Comparison of ENCODE assay signal across 8 mouse cellular contexts in genomic region chr7:99510087-99510501, GRCm38 (mm10). TPM values are rescaled to one million over a fixed set of nuclear protein-coding genes. Genes with fewer than 3 reads are reported as not detected.
DNase-seq lines count a peak whose midpoint lies in the region; ATAC-seq and TF ChIP-seq lines count a peak whose summit lies in the region.

No protein-coding gene starts in this region.

- no peak overlapping the region for H3K9ac ChIP-seq in kidney, embryonic 14.5 days (ENCODE audit: low read depth, low read length)
- H3K9ac ChIP-seq in forebrain, postnatal 0 days, result peak overlapping the region; percentile 19; the same call in 1 of the 2 replicates
- peak overlapping the region; percentile 44 for H3K9ac ChIP-seq in midbrain, embryonic 13.5 days (replicated peaks)

- ATAC-seq in kidney, embryonic 14.5 days (ENCODE audit: low FRiP score, low TSS enrichment), result no peak
- ATAC-seq in forebrain, postnatal 0 days, result peak; percentile 98
- ATAC-seq in midbrain, embryonic 13.5 days, result peak; percentile 89
- no peak for ATAC-seq in granulocyte monocyte progenitor cell, adult 5-6 weeks (replicated peaks; ENCODE audit: poor library complexity, severe bottlenecking)

- no peak overlapping the region for H3K4me2 ChIP-seq in kidney, embryonic 14.5 days (replicated peaks; ENCODE audit: low read depth, low read length)
- peak overlapping the region; percentile 29 for H3K4me2 ChIP-seq in forebrain, postnatal 0 days (ENCODE audit: low read depth)
- H3K4me2 ChIP-seq in midbrain, embryonic 13.5 days (replicated peaks), result peak overlapping the region; percentile 34

- no peak overlapping the region for H3K4me3 ChIP-seq in kidney, embryonic 14.5 days (ENCODE audit: low read length)
- H3K4me3 ChIP-seq in forebrain, postnatal 0 days (ENCODE audit: low read depth, low read length), result no peak overlapping the region
- no peak overlapping the region for H3K4me3 ChIP-seq in midbrain, embryonic 13.5 days (replicated peaks)

- H3K4me1 ChIP-seq in kidney, embryonic 14.5 days (ENCODE audit: control insufficient read depth, insufficient read depth, low read length), result no peaks in the 10 kb centered on the region
- peaks cover 5% of the 10 kb centered on the region; the same call in 1 of the 2 replicates for H3K4me1 ChIP-seq in forebrain, postnatal 0 days (ENCODE audit: insufficient read depth)
- peaks cover 9% of the 10 kb centered on the region for H3K4me1 ChIP-seq in midbrain, embryonic 13.5 days (replicated peaks)

- H3K27me3 ChIP-seq in kidney, embryonic 14.5 days (ENCODE audit: control insufficient read depth, insufficient read depth, low read length), result no peaks in the 10 kb centered on the region
- no peaks in the 10 kb centered on the region for H3K27me3 ChIP-seq in forebrain, postnatal 0 days (ENCODE audit: insufficient read depth, low read length)
- no peaks in the 10 kb centered on the region for H3K27me3 ChIP-seq in midbrain, embryonic 13.5 days

- DNase-seq in kidney, adult 18-20 months, result peak; percentile 65
- peak; percentile 68 for DNase-seq in forebrain, postnatal 0 days
- peak; percentile 66 for DNase-seq in heart, postnatal 4 days
- peak; percentile 55 to 59 for DNase-seq in left cerebral cortex, adult 18-20 months (ENCODE audit: low spot score in 2 of 2)
- DNase-seq in skeletal muscle tissue, adult 2 months (ENCODE audit: low read depth, low spot score), result peak; percentile 15

- 14% methylated on average over 8 of the region's 8 CpGs for WGBS in kidney, embryonic 14.5 days
- WGBS in forebrain, postnatal 0 days, result 6% methylated on average over 8 of the region's 8 CpGs
- WGBS in midbrain, embryonic 13.5 days, result 6% methylated on average over 8 of the region's 8 CpGs

- no peaks in the 10 kb centered on the region for H3K36me3 ChIP-seq in kidney, embryonic 14.5 days (ENCODE audit: control insufficient read depth, insufficient read depth, low read length)
- no peaks in the 10 kb centered on the region for H3K36me3 ChIP-seq in forebrain, postnatal 0 days (ENCODE audit: insufficient read depth)
- no peaks in the 10 kb centered on the region for H3K36me3 ChIP-seq in midbrain, embryonic 13.5 days

- no peak overlapping the region for H3K27ac ChIP-seq in kidney, embryonic 14.5 days (ENCODE audit: low read depth, low read length)
- H3K27ac ChIP-seq in forebrain, postnatal 0 days (ENCODE audit: low read depth, low read length), result peak overlapping the region; percentile 62; the same call in 1 of the 2 replicates
- peak overlapping the region; percentile 51 for H3K27ac ChIP-seq in midbrain, embryonic 13.5 days

- TF ChIP-seq CTCF in forebrain, postnatal 0 days (IDR thresholded peaks at IDR 0.05; ENCODE audit: low read depth), result no peak

- peaks cover 4% of the 10 kb centered on the region; the same call in 1 of the 2 replicates for H3K9me3 ChIP-seq in kidney, embryonic 14.5 days (ENCODE audit: control insufficient read depth, low read length)
- H3K9me3 ChIP-seq in forebrain, postnatal 0 days (ENCODE audit: low read length), result no peaks in the 10 kb centered on the region
- H3K9me3 ChIP-seq in midbrain, embryonic 13.5 days, result no peaks in the 10 kb centered on the region

RNA-seq across cellular contexts. Expression of gene Arrb1, which starts 25.2 kb away (rescaled TPM):
- polyA plus RNA-seq in kidney, embryonic 14.5 days (2014; fragmentation: Nextera tagmentation; extraction: Ambion mirVana), result 3.5 and 3.6 TPM in 2 replicates
- 88.0 and 102 TPM in 2 replicates for total RNA-seq in forebrain, postnatal 0 days (2014; rRNA removed)
- polyA plus RNA-seq in forebrain, postnatal 0 days (2015; fragmentation: Nextera tagmentation; extraction: Ambion mirVana), result 10.3 and 13.0 TPM in 2 replicates
- total RNA-seq in heart, postnatal 4 days (2021), result 10 to 100 TPM; 31.0 to 32.5 TPM
- total RNA-seq in left cerebral cortex, adult 18-20 months (2021), result 100 to 1,000 TPM; 177 to 179 TPM
- 14.0 and 14.8 TPM in 2 replicates for polyA plus RNA-seq in midbrain, embryonic 13.5 days (2015; fragmentation: Nextera tagmentation; extraction: Ambion mirVana)
- total RNA-seq in granulocyte monocyte progenitor cell, adult 5-6 weeks (2014; fragmentation: Nextera tagmentation), result 35.3 and 40.1 TPM in 2 replicates
- total RNA-seq in granulocyte monocyte progenitor cell, adult 5-6 weeks (2017), result 24.1 and 36.6 TPM in 2 replicates

RNA-seq across cellular contexts. Expression of gene Rps3, which starts 26.6 kb away (rescaled TPM):
- 870 and 995 TPM in 2 replicates for polyA plus RNA-seq in kidney, embryonic 14.5 days (2014; fragmentation: Nextera tagmentation; extraction: Ambion mirVana)
- 1,114 and 1,634 TPM in 2 replicates for total RNA-seq in forebrain, postnatal 0 days (2014; rRNA removed)
- polyA plus RNA-seq in forebrain, postnatal 0 days (2015; fragmentation: Nextera tagmentation; extraction: Ambion mirVana), result 543 and 688 TPM in 2 replicates
- total RNA-seq in heart, postnatal 4 days (2021), result 100 to 1,000 TPM; 440 to 487 TPM
- 100 to 1,000 TPM; 268 to 293 TPM for total RNA-seq in left cerebral cortex, adult 18-20 months (2021)
- polyA plus RNA-seq in midbrain, embryonic 13.5 days (2015; fragmentation: Nextera tagmentation; extraction: Ambion mirVana), result 531 and 554 TPM in 2 replicates
- total RNA-seq in granulocyte monocyte progenitor cell, adult 5-6 weeks (2014; fragmentation: Nextera tagmentation), result 1,410 and 1,463 TPM in 2 replicates
- total RNA-seq in granulocyte monocyte progenitor cell, adult 5-6 weeks (2017), result 1,810 and 2,293 TPM in 2 replicates

RNA-seq across cellular contexts. Expression of gene Klhl35, which starts 44.3 kb away (rescaled TPM):
- polyA plus RNA-seq in kidney, embryonic 14.5 days (2014; fragmentation: Nextera tagmentation; extraction: Ambion mirVana), result 1.1 and 1.5 TPM in 2 replicates
- total RNA-seq in forebrain, postnatal 0 days (2014; rRNA removed), result 3.8 and 4.5 TPM in 2 replicates
- polyA plus RNA-seq in forebrain, postnatal 0 days (2015; fragmentation: Nextera tagmentation; extraction: Ambion mirVana), result 3.1 and 3.4 TPM in 2 replicates
- total RNA-seq in heart, postnatal 4 days (2021), result 1 to 10 TPM; 1.3 to 1.4 TPM
- 1 to 10 TPM; 2.3 to 3.2 TPM for total RNA-seq in left cerebral cortex, adult 18-20 months (2021)
- polyA plus RNA-seq in midbrain, embryonic 13.5 days (2015; fragmentation: Nextera tagmentation; extraction: Ambion mirVana), result 9.0 and 17.2 TPM in 2 replicates
- total RNA-seq in granulocyte monocyte progenitor cell, adult 5-6 weeks (2014; fragmentation: Nextera tagmentation), result not detected in 2 replicates
- total RNA-seq in granulocyte monocyte progenitor cell, adult 5-6 weeks (2017), result 0.22 and 0.57 TPM in 2 replicates

Comparison
In these comparisons a context has a peak if more than half of its experiments do, and no peak if none do; other contexts are left out.
1. DNase-seq: peak in every context shown above with its lines; median percentile 68 in forebrain, postnatal 0 days; 66 in heart, postnatal 4 days; 65 in kidney, adult 18-20 months; 57 in left cerebral cortex, adult 18-20 months; 15 in skeletal muscle tissue, adult 2 months.
2. ATAC-seq: peak in forebrain, postnatal 0 days (single experiment) and midbrain, embryonic 13.5 days (single experiment); none in kidney, embryonic 14.5 days (single experiment) and granulocyte monocyte progenitor cell, adult 5-6 weeks (single experiment).